Mouse (Mus musculus): ENCODE results near the gene Dner. TPM values are rescaled to one million over a fixed set of nuclear protein-coding genes. Genes with fewer than 3 reads are reported as not detected.

The Dner gene
- polyA plus RNA-seq, 1 experiment from 2014 or later = 1.7 TPM

- Histone ChIP-seq H3K27ac (no peak overlapping the region), H3K4me2 (no peak overlapping the region), H3K9me3 (no peaks in the 10 kb centered on the region), H3K9ac (no peak overlapping the region), H3K27me3 (peaks cover 20% of the 10 kb centered on the region), H3K4me3 (no peak overlapping the region), H3K36me3 (no peaks in the 10 kb centered on the region), H3K4me1 (peaks cover 12% of the 10 kb centered on the region)
- ATAC-seq (ENCODE audit: borderline replicate concordance, extremely low read depth, low FRiP score, low TSS enrichment) = no peak
- WGBS = 13% methylated on average over 2 of the region's 2 CpGs
These were observed 1.1 kb upstream of the Dner start for GRCm38 (mm10) chr1:84697136-84697535.

GRCm38 (mm10) chr1:84694688-84695474, 1.1 kb downstream of the Dner start:
- 0 out of 2 replicates have a peak, but pooled peaks have one; percentile 12 for ATAC-seq (ENCODE audit: borderline replicate concordance, extremely low read depth, low FRiP score, low TSS enrichment)
- Histone ChIP-seq H3K4me3 (peak overlapping the region; percentile 42), H3K9me3 (no peaks in the 10 kb centered on the region), H3K4me2 (peak overlapping the region; percentile 86), H3K4me1 (peaks cover 12% of the 10 kb centered on the region), H3K36me3 (no peaks in the 10 kb centered on the region), H3K27me3 (peaks cover 20% of the 10 kb centered on the region), H3K27ac (no peak overlapping the region), H3K9ac (no peak overlapping the region)
- 12% methylated on average over 26 of the region's 26 CpGs for WGBS

- Histone ChIP-seq H3K36me3 (no peaks in the 10 kb centered on the region), H3K4me3 (no peak overlapping the region), H3K4me1 (no peaks in the 10 kb centered on the region), H3K27ac (no peak overlapping the region), H3K27me3 (no peaks in the 10 kb centered on the region), H3K9me3 (no peaks in the 10 kb centered on the region), H3K4me2 (no peak overlapping the region), H3K9ac (no peak overlapping the region)
- ATAC-seq (ENCODE audit: borderline replicate concordance, extremely low read depth, low FRiP score, low TSS enrichment) = no peak
- WGBS = 57% methylated on average over 4 of the region's 4 CpGs
These were observed 18.1 kb downstream of the Dner start for GRCm38 (mm10) chr1:84677910-84678309.

GRCm38 (mm10) chr1:84668100-84668846, 27.7 kb downstream of the Dner start:
- no peak overlapping the region for H3K4me3 ChIP-seq
- H3K9ac ChIP-seq = no peak overlapping the region
- no peak overlapping the region for H3K27ac ChIP-seq
- no peaks in the 10 kb centered on the region for H3K4me1 ChIP-seq
- ATAC-seq (ENCODE audit: borderline replicate concordance, extremely low read depth, low FRiP score, low TSS enrichment) = no peak
- no peaks in the 10 kb centered on the region for H3K9me3 ChIP-seq
- no peaks in the 10 kb centered on the region for H3K27me3 ChIP-seq
- no peaks in the 10 kb centered on the region for H3K36me3 ChIP-seq
- no peak overlapping the region for H3K4me2 ChIP-seq
- WGBS = 66% methylated on average over 7 of the region's 7 CpGs

GRCm38 (mm10) chr1:84667660-84668059, 28.4 kb downstream of the Dner start:
- no peak for ATAC-seq (ENCODE audit: borderline replicate concordance, extremely low read depth, low FRiP score, low TSS enrichment)
- Histone ChIP-seq H3K27me3 (no peaks in the 10 kb centered on the region), H3K9ac (no peak overlapping the region), H3K4me3 (no peak overlapping the region), H3K4me1 (no peaks in the 10 kb centered on the region), H3K9me3 (no peaks in the 10 kb centered on the region), H3K36me3 (no peaks in the 10 kb centered on the region), H3K27ac (no peak overlapping the region), H3K4me2 (no peak overlapping the region)
- WGBS = 74% methylated on average over 4 of the region's 4 CpGs

GRCm38 (mm10) chr1:84664377-84665118, 31.5 kb downstream of the Dner start:
- 46% methylated on average over 4 of the region's 4 CpGs for WGBS
- no peak overlapping the region for H3K4me2 ChIP-seq
- H3K4me3 ChIP-seq = no peak overlapping the region
- H3K9me3 ChIP-seq = no peaks in the 10 kb centered on the region
- no peak overlapping the region for H3K27ac ChIP-seq
- no peak overlapping the region for H3K9ac ChIP-seq
- no peaks in the 10 kb centered on the region for H3K4me1 ChIP-seq
- no peak for ATAC-seq (ENCODE audit: borderline replicate concordance, extremely low read depth, low FRiP score, low TSS enrichment)
- H3K27me3 ChIP-seq = no peaks in the 10 kb centered on the region
- no peaks in the 10 kb centered on the region for H3K36me3 ChIP-seq

GRCm38 (mm10) chr1:84646781-84647180, 49.2 kb downstream of the Dner start:
- Histone ChIP-seq H3K27ac (no peak overlapping the region), H3K27me3 (no peaks in the 10 kb centered on the region), H3K9me3 (no peaks in the 10 kb centered on the region), H3K9ac (no peak overlapping the region), H3K36me3 (no peaks in the 10 kb centered on the region), H3K4me1 (no peaks in the 10 kb centered on the region), H3K4me2 (no peak overlapping the region), H3K4me3 (no peak overlapping the region)
- no peak for ATAC-seq (ENCODE audit: borderline replicate concordance, extremely low read depth, low FRiP score, low TSS enrichment)
- WGBS = 76% methylated on average over 2 of the region's 2 CpGs

- Histone ChIP-seq H3K4me1 (no peaks in the 10 kb centered on the region), H3K36me3 (no peaks in the 10 kb centered on the region), H3K4me2 (no peak overlapping the region), H3K4me3 (no peak overlapping the region), H3K9me3 (no peaks in the 10 kb centered on the region), H3K9ac (no peak overlapping the region), H3K27ac (no peak overlapping the region), H3K27me3 (no peaks in the 10 kb centered on the region)
- WGBS = 63% methylated on average over 4 of the region's 4 CpGs
- no peak for ATAC-seq (ENCODE audit: borderline replicate concordance, extremely low read depth, low FRiP score, low TSS enrichment)
These were observed 55.6 kb downstream of the Dner start for GRCm38 (mm10) chr1:84640463-84640862.

GRCm38 (mm10) chr1:84636890-84637289, 59.1 kb downstream of the Dner start:
- H3K4me3 ChIP-seq = no peak overlapping the region
- no peaks in the 10 kb centered on the region for H3K36me3 ChIP-seq
- no peak for ATAC-seq (ENCODE audit: borderline replicate concordance, extremely low read depth, low FRiP score, low TSS enrichment)
- H3K9me3 ChIP-seq = no peaks in the 10 kb centered on the region
- no peaks in the 10 kb centered on the region for H3K4me1 ChIP-seq
- H3K27me3 ChIP-seq = no peaks in the 10 kb centered on the region
- 37% methylated on average over 6 of the region's 6 CpGs for WGBS
- no peak overlapping the region for H3K27ac ChIP-seq
- H3K9ac ChIP-seq = no peak overlapping the region
- H3K4me2 ChIP-seq = no peak overlapping the region

GRCm38 (mm10) chr1:84628244-84628643, 67.8 kb downstream of the Dner start:
- H3K4me1 ChIP-seq = no peaks in the 10 kb centered on the region
- no peaks in the 10 kb centered on the region for H3K9me3 ChIP-seq
- 55% methylated on average over 6 of the region's 6 CpGs for WGBS
- no peaks in the 10 kb centered on the region for H3K36me3 ChIP-seq
- H3K27me3 ChIP-seq = no peaks in the 10 kb centered on the region
- H3K9ac ChIP-seq = no peak overlapping the region
- no peak overlapping the region for H3K27ac ChIP-seq
- ATAC-seq (ENCODE audit: borderline replicate concordance, extremely low read depth, low FRiP score, low TSS enrichment) = no peak
- no peak overlapping the region for H3K4me2 ChIP-seq
- H3K4me3 ChIP-seq = no peak overlapping the region

- Histone ChIP-seq H3K27ac (no peak overlapping the region), H3K4me1 (no peaks in the 10 kb centered on the region), H3K36me3 (no peaks in the 10 kb centered on the region), H3K9ac (no peak overlapping the region), H3K27me3 (no peaks in the 10 kb centered on the region), H3K4me2 (no peak overlapping the region), H3K9me3 (no peaks in the 10 kb centered on the region), H3K4me3 (no peak overlapping the region)
- ATAC-seq (ENCODE audit: borderline replicate concordance, extremely low read depth, low FRiP score, low TSS enrichment) = no peak
- 25% methylated on average over 12 of the region's 12 CpGs for WGBS
These were observed 73.0 kb downstream of the Dner start for GRCm38 (mm10) chr1:84622978-84623554.

Data from lung, embryonic 15.5 days (tissue).